Mouse (Mus musculus) stomach, postnatal 0 days (tissue): Measurements from ENCODE around the gene Paqr9. TPM values are rescaled to one million over a fixed set of nuclear protein-coding genes. Genes with fewer than 3 reads are reported as not detected.

Experiments
- ATAC-seq: fragments of 200-750 bp; cut with Nextera tagmentation; 2 replicates; pipeline ENCODE4 v1.8.0; 2017; ENCODE audit not compliant: low FRiP score, low TSS enrichment
- DNase-seq: peaks from one replicate; pipeline ENCODE4 v3.0.0-alpha.2; 2016; ENCODE audit warnings: low spot score
- H3K27ac ChIP-seq: fragments of 300-500 bp; sonication (generic); replicated peaks from 2 replicates; pipeline ENCODE4 v1.5.1; 2014; ENCODE audit warnings: mild to moderate bottlenecking, control low read depth
- H3K27me3 ChIP-seq: fragments of 300-500 bp; sonication (generic); 2 replicates; pipeline ENCODE4 v1.6.1; 2014; ENCODE audit warnings: low read length; ENCODE audit not compliant: control insufficient read depth, insufficient read depth
- H3K36me3 ChIP-seq: fragments of 300-500 bp; sonication (generic); 2 replicates; pipeline ENCODE4 v1.6.1; 2014; ENCODE audit warnings: low read length, mixed read lengths; ENCODE audit not compliant: control insufficient read depth, insufficient read depth
- H3K4me1 ChIP-seq: fragments of 300-500 bp; sonication (generic); replicated peaks from 2 replicates; pipeline ENCODE4 v1.6.1; 2014; ENCODE audit warnings: antibody characterized with exemption; ENCODE audit not compliant: control insufficient read depth, insufficient read depth
- H3K4me2 ChIP-seq: fragments of 300-500 bp; sonication (generic); replicated peaks from 2 replicates; pipeline ENCODE4 v1.6.1; 2014; ENCODE audit warnings: low read depth, mild to moderate bottlenecking, control low read depth, moderate library complexity
- H3K4me3 ChIP-seq: fragments of 300-500 bp; sonication (generic); 2 replicates; pipeline ENCODE4 v1.5.1; 2014; ENCODE audit warnings: low read depth, low read length, control low read depth
- H3K9ac ChIP-seq: fragments of 300-500 bp; sonication (generic); 2 replicates; pipeline ENCODE4 v1.6.1; 2014; ENCODE audit warnings: mild to moderate bottlenecking, low read length, control low read depth, mixed read lengths
- H3K9me3 ChIP-seq: fragments of 300-500 bp; sonication (generic); 2 replicates; pipeline ENCODE4 v1.6.1; 2016; ENCODE audit warnings: low read length; ENCODE audit not compliant: control insufficient read depth
- CTCF ChIP-seq: IDR thresholded peaks from 2 replicates; pipeline ENCODE4 v1.5.1; 2016; ENCODE audit warnings: antibody characterized with exemption, low read depth, mild to moderate bottlenecking, moderate library complexity
- EP300 ChIP-seq: optimal IDR thresholded peaks from 2 replicates; pipeline ENCODE3; 2016; ENCODE audit warnings: antibody characterized with exemption
- WGBS: fragments of 180-500 bp; shearing (Covaris S2); extraction: QIAGEN DNeasy Blood & Tissue Kit; methylation state at CpG from one replicate; pipeline ENCODE4 v1.1.7; 2014; 5-methylcytosine and 5-hydroxymethylcytosine counted together
- polyA plus RNA-seq: library from polyadenylated mRNA; unstranded; fragments of >200 nt; fragmentation: Nextera tagmentation; extraction: Ambion mirVana; gene quantifications from 2 replicates; pipeline ENCODE4 v1.2.1, GENCODE M21; 2015

Paqr9 gene
- polyA plus RNA-seq, 1 experiment from 2014 or later = 0.11 TPM

GRCm38 (mm10) chr9:95557722-95558121 lies 1.7 kb upstream of the Paqr9 start:
- Histone ChIP-seq H3K9me3 (no peaks in the 10 kb centered on the region), H3K4me2 (no peak overlapping the region), H3K36me3 (no peaks in the 10 kb centered on the region), H3K27me3 (peaks cover 26% of the 10 kb centered on the region), H3K27ac (no peak overlapping the region), H3K9ac (no peak overlapping the region), H3K4me3 (no peak overlapping the region), H3K4me1 (no peaks in the 10 kb centered on the region)
- ATAC-seq = no peak
- DNase-seq = no peak
- no peak for TF ChIP-seq EP300
- no peak for TF ChIP-seq CTCF
- WGBS = 55% methylated on average over 6 of the region's 6 CpGs

- Histone ChIP-seq H3K27me3 (peaks cover 26% of the 10 kb centered on the region), H3K4me1 (no peaks in the 10 kb centered on the region)
These were observed 765 bp upstream of the Paqr9 start for GRCm38 (mm10) chr9:95558726-95559058.

GRCm38 (mm10) chr9:95559936-95560735 lies 679 bp downstream of the Paqr9 start:
- Histone ChIP-seq H3K4me3 (peak overlapping the region; percentile 47), H3K36me3 (no peaks in the 10 kb centered on the region), H3K4me2 (peak overlapping the region; percentile 84), H3K27ac (no peak overlapping the region), H3K27me3 (peaks cover 26% of the 10 kb centered on the region), H3K9me3 (no peaks in the 10 kb centered on the region), H3K9ac (no peak overlapping the region), H3K4me1 (no peaks in the 10 kb centered on the region)
- WGBS = 17% methylated on average over 58 of the region's 78 CpGs
- no peak for TF ChIP-seq CTCF
- no peak for TF ChIP-seq EP300
- ATAC-seq (peak; percentile 59), DNase-seq (peak; percentile 31)

More at GRCm38 (mm10) chr9:95558726-95559058, 765 bp upstream of the Paqr9 start:
- TF ChIP-seq CTCF (no peak), EP300 (no peak)
- Histone ChIP-seq H3K4me3 (no peak overlapping the region; the same call in 1 of the 2 replicates), H3K27ac (no peak overlapping the region), H3K4me2 (peak overlapping the region; percentile 84; the same call in 1 of the 2 replicates), H3K36me3 (no peaks in the 10 kb centered on the region), H3K9me3 (no peaks in the 10 kb centered on the region), H3K9ac (no peak overlapping the region)
- WGBS = 9% methylated on average over 11 of the region's 11 CpGs
- DNase-seq (no peak), ATAC-seq (no peak)

- ATAC-seq = no peak
These were observed 4.6 kb downstream of the Paqr9 start for GRCm38 (mm10) chr9:95564047-95564446.

GRCm38 (mm10) chr9:95566394-95566793 lies 6.9 kb downstream of the Paqr9 start:
- no peak overlapping the region for H3K27ac ChIP-seq
- H3K4me1 ChIP-seq = no peaks in the 10 kb centered on the region
- no peak overlapping the region for H3K4me2 ChIP-seq
- DNase-seq (no peak), ATAC-seq (no peak)
- H3K9me3 ChIP-seq = no peaks in the 10 kb centered on the region
- H3K27me3 ChIP-seq = no peaks in the 10 kb centered on the region
- no peak overlapping the region for H3K9ac ChIP-seq
- H3K36me3 ChIP-seq = no peaks in the 10 kb centered on the region
- H3K4me3 ChIP-seq = no peak overlapping the region
- TF ChIP-seq CTCF (no peak), EP300 (no peak)
- 82% methylated on average over 10 of the region's 10 CpGs for WGBS

More at GRCm38 (mm10) chr9:95564047-95564446, 4.6 kb downstream of the Paqr9 start:
- no peak overlapping the region for H3K27ac ChIP-seq
- no peak overlapping the region for H3K4me2 ChIP-seq
- TF ChIP-seq CTCF (no peak), EP300 (no peak)
- 56% methylated on average over 4 of the region's 4 CpGs for WGBS
- H3K4me1 ChIP-seq = no peaks in the 10 kb centered on the region
- H3K27me3 ChIP-seq = peaks cover 17% of the 10 kb centered on the region
- no peak overlapping the region for H3K4me3 ChIP-seq
- DNase-seq = no peak
- H3K9ac ChIP-seq = no peak overlapping the region
- H3K36me3 ChIP-seq = no peaks in the 10 kb centered on the region
- no peaks in the 10 kb centered on the region for H3K9me3 ChIP-seq

- no peak overlapping the region for H3K4me3 ChIP-seq
- H3K27me3 ChIP-seq = no peaks in the 10 kb centered on the region
- H3K4me1 ChIP-seq = no peaks in the 10 kb centered on the region
- no peaks in the 10 kb centered on the region for H3K9me3 ChIP-seq
- TF ChIP-seq EP300 (no peak), CTCF (no peak)
- no peak for DNase-seq
- no peak overlapping the region for H3K9ac ChIP-seq
- no peak overlapping the region for H3K4me2 ChIP-seq
- no peak overlapping the region for H3K27ac ChIP-seq
- H3K36me3 ChIP-seq = no peaks in the 10 kb centered on the region
- 55% methylated on average over 5 of the region's 5 CpGs for WGBS
- ATAC-seq = no peak
These were observed 7.5 kb downstream of the Paqr9 start for GRCm38 (mm10) chr9:95566931-95567330.
